ENCODE assay signal across 15 mouse cellular contexts in the genomic region with DNA sequence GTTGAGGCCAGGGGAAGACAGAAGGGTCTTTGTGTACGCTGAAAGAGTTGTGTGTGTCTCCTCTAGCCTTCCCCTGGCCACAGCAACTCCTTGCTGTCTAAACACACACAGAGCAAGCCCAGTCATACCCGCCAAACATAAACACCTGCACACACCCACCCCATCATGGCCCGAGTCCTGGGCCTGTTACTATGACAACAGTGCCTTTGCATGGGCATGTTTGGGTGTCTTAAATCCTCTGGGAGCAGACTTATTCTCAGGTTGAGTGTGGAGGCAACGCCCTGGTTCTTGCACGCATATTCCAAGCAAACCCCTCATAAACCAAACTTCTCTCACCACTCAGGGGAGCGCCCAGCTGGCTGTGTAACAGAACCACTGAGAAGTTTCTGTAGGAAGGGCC.
A peak's percentile ranks its signal among the peaks of the same experiment; 100 is the strongest.
DNase-seq lines count a peak whose midpoint lies in the region; ATAC-seq and TF ChIP-seq lines count a peak whose summit lies in the region.
"Had no signal": no experiment of that assay in that cellular context is flagged by ENCODE, and none has a peak within 500 bp of the region (broad histone marks: within the 10 kb centered on the region; RNA-seq: fewer than 3 reads in every experiment).

No protein-coding gene starts in this region.

- H3K4me2 ChIP-seq in forebrain, embryonic 14.5 days (ENCODE audit: low read length), result no peak overlapping the region
- H3K4me2 ChIP-seq in lung, embryonic 14.5 days, result no peak overlapping the region
- no peak overlapping the region for H3K4me2 ChIP-seq in limb, embryonic 11.5 days (ENCODE audit: low read depth, severe bottlenecking)
- H3K4me2 ChIP-seq: forebrain, embryonic 13.5 days; midbrain, embryonic 11.5 days had no signal

- H3K36me3 ChIP-seq in forebrain, embryonic 10.5 days (replicated peaks), result no peaks in the 10 kb centered on the region
- no peaks in the 10 kb centered on the region for H3K36me3 ChIP-seq in forebrain, embryonic 14.5 days (ENCODE audit: control insufficient read depth, insufficient read depth, low read length)
- no peaks in the 10 kb centered on the region for H3K36me3 ChIP-seq in lung, embryonic 14.5 days (ENCODE audit: insufficient read depth)
- H3K36me3 ChIP-seq in limb, embryonic 11.5 days (ENCODE audit: control insufficient read depth, insufficient read depth, low read length), result no peaks in the 10 kb centered on the region

- 0 out of 2 replicates have a peak overlapping the region, but pooled peaks have one; percentile 4 for H3K27ac ChIP-seq in forebrain, embryonic 10.5 days
- no peak overlapping the region for H3K27ac ChIP-seq in forebrain, embryonic 14.5 days (ENCODE audit: low read depth, low read length)
- no peak overlapping the region for H3K27ac ChIP-seq in lung, embryonic 14.5 days (ENCODE audit: low read depth)
- peak overlapping the region; percentile 59; the same call in 1 of the 2 replicates for H3K27ac ChIP-seq in limb, embryonic 11.5 days (replicated peaks; ENCODE audit: low read depth, low read length)
- H3K27ac ChIP-seq: forebrain, embryonic 13.5 days had no signal

- no peak for ATAC-seq in forebrain, embryonic 14.5 days
- peak; percentile 35 for ATAC-seq in lung, embryonic 14.5 days (ENCODE audit: insufficient read depth)
- ATAC-seq in limb, embryonic 11.5 days (ENCODE audit: insufficient number of reproducible peaks, low FRiP score, low TSS enrichment, low read depth), result no peak; the same call in 1 of the 2 replicates
- ATAC-seq: forebrain, embryonic 13.5 days; intestine, postnatal 0 days had no signal

- no peak for DNase-seq in forebrain, embryonic 10.5 days (ENCODE audit: extremely low spot score, low spot score)
- no peak for DNase-seq in forebrain, embryonic 14.5 days (ENCODE audit: low spot score)
- DNase-seq in lung, embryonic 14.5 days, result no peak
- DNase-seq in lung, postnatal 36 days, result no peak
- peak; percentile 48 for DNase-seq in ZHBTc4 (ENCODE audit: low read depth, low spot score)
- peak; percentile 42 for DNase-seq in limb, embryonic 11.5 days (ENCODE audit: low spot score)
- DNase-seq in heart, adult 9 months (ENCODE audit: low spot score in 2 of 2), result no peak
- DNase-seq in kidney, postnatal 14 days, result no peak
- DNase-seq: heart, adult 11 months; heart, postnatal 10 days; left cerebral cortex, postnatal 4 days; right cerebral cortex, postnatal 14 days had no signal

- H3K9ac ChIP-seq in forebrain, embryonic 14.5 days (ENCODE audit: low read length), result no peak overlapping the region
- H3K9ac ChIP-seq in lung, embryonic 14.5 days, result no peak overlapping the region; the same call in 1 of the 2 replicates
- H3K9ac ChIP-seq in limb, embryonic 11.5 days (ENCODE audit: low read length), result no peak overlapping the region
- H3K9ac ChIP-seq: forebrain, embryonic 13.5 days had no signal

- H3K4me3 ChIP-seq in forebrain, embryonic 10.5 days, result no peak overlapping the region
- H3K4me3 ChIP-seq in forebrain, embryonic 14.5 days (ENCODE audit: low read depth, low read length), result no peak overlapping the region
- H3K4me3 ChIP-seq in lung, embryonic 14.5 days (ENCODE audit: low read depth, low read length), result no peak overlapping the region
- no peak overlapping the region for H3K4me3 ChIP-seq in limb, embryonic 11.5 days (ENCODE audit: low read depth, low read length)
- H3K4me3 ChIP-seq: forebrain, embryonic 13.5 days had no signal

- peaks cover 24% of the 10 kb centered on the region for H3K4me1 ChIP-seq in forebrain, embryonic 10.5 days
- no peaks in the 10 kb centered on the region for H3K4me1 ChIP-seq in forebrain, embryonic 14.5 days (ENCODE audit: control insufficient read depth, insufficient read depth, low read length)
- H3K4me1 ChIP-seq in lung, embryonic 14.5 days (ENCODE audit: insufficient read depth), result no peaks in the 10 kb centered on the region
- peaks cover 15% of the 10 kb centered on the region; the same call in 1 of the 2 replicates for H3K4me1 ChIP-seq in limb, embryonic 11.5 days (ENCODE audit: control insufficient read depth, insufficient read depth, low read length)

- no peaks in the 10 kb centered on the region for H3K9me3 ChIP-seq in forebrain, embryonic 10.5 days
- H3K9me3 ChIP-seq in forebrain, embryonic 14.5 days (replicated peaks; ENCODE audit: control insufficient read depth, low read length), result no peaks in the 10 kb centered on the region
- H3K9me3 ChIP-seq in lung, embryonic 14.5 days (ENCODE audit: low read depth, low read length), result no peaks in the 10 kb centered on the region
- no peaks in the 10 kb centered on the region for H3K9me3 ChIP-seq in limb, embryonic 11.5 days (ENCODE audit: control insufficient read depth, low read length)
- H3K9me3 ChIP-seq: forebrain, embryonic 13.5 days had no signal

- TF ChIP-seq CTCF in lung, embryonic 14.5 days (IDR thresholded peaks at IDR 0.05; ENCODE audit: low read depth), result no peak

- H3K27me3 ChIP-seq in forebrain, embryonic 10.5 days (ENCODE audit: poor library complexity, severe bottlenecking), result no peaks in the 10 kb centered on the region; the same call in 1 of the 2 replicates
- H3K27me3 ChIP-seq in forebrain, embryonic 14.5 days (replicated peaks; ENCODE audit: control insufficient read depth, insufficient read depth, low read length), result no peaks in the 10 kb centered on the region
- H3K27me3 ChIP-seq in lung, embryonic 14.5 days (ENCODE audit: insufficient read depth, low read length), result no peaks in the 10 kb centered on the region
- H3K27me3 ChIP-seq in limb, embryonic 11.5 days (ENCODE audit: control insufficient read depth, insufficient read depth, low read length), result no peaks in the 10 kb centered on the region
- H3K27me3 ChIP-seq: forebrain, embryonic 13.5 days had no signal

- WGBS in forebrain, embryonic 10.5 days, result 82% methylated on average over 6 of the region's 6 CpGs
- 65% methylated on average over 6 of the region's 6 CpGs for WGBS in forebrain, embryonic 14.5 days
- 59% methylated on average over 6 of the region's 6 CpGs for WGBS in lung, embryonic 14.5 days
- 54% methylated on average over 6 of the region's 6 CpGs for WGBS in limb, embryonic 11.5 days

Comparison
In these comparisons a context has a peak if more than half of its experiments do, and no peak if none do; other contexts are left out.
1. H3K27ac ChIP-seq: peak in forebrain, embryonic 10.5 days (single experiment) and limb, embryonic 11.5 days (single experiment); none in forebrain, embryonic 14.5 days (single experiment) and lung, embryonic 14.5 days (single experiment).
2. DNase-seq: peak in ZHBTc4 (single experiment) and limb, embryonic 11.5 days (single experiment); none in forebrain, embryonic 10.5 days (single experiment), forebrain, embryonic 14.5 days (single experiment), lung, embryonic 14.5 days (single experiment), lung, postnatal 36 days (single experiment), heart, adult 9 months (0 of 2) and kidney, postnatal 14 days (single experiment).